Mouse (Mus musculus): ENCODE measurements around the gene Hexim2. TPM values are rescaled to one million over a fixed set of nuclear protein-coding genes. Genes with fewer than 3 reads are reported as not detected.
A peak's percentile ranks its signal among the peaks of the same experiment; 100 is the strongest.

Hexim2 gene
- 6.1 and 7.4 TPM in 2 replicates for polyA plus RNA-seq (2015; fragmentation: Nextera tagmentation; extraction: Ambion mirVana)

DNA sequence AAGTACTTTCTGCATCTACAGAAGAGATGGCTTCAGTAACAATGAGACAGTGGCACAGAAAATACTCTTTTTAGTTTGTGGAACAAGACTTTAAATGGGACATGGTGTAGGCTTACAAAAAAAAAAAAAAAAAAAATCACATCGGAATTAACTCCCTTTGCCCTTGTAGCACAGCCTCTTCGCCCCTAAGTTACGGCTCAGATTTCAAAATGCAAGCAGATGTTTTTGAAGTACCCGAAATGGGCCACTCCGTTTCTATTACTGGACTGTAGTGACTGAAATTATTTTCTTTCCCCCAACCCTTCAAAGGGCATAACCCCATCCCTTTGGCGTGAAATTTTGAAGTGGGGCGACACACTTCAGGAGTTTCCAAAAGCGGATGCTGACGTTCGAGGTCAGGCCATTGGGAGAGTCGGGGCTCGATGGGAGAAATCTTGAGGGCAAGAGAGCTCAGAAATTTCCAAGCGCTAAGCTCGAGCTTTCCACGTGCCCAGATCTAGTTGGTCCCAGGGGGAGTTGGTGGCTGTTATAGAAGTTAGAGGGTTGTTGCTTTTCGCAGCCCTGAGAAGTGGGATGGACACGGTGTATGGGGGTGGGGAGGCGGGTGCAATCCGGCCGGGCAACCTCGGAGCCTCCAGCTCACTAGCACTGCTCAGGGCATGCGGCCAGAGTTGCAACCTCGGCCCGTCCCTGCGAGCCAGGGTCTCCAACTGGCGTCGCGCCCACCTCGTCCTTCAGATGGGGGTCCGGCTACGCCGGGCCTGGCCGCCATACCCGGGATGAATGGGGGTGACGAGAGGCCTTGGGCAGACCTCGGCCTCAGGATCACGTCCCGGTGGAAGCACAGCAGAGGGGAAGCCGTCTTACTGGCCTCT, at the start of gene Hexim2:
Hexim2 (plus strand) TSS at position 729 of the 875 bp plus-strand sequence.
- peak within 1 kb of the TSS; percentile 91 for H3K4me2 ChIP-seq (ENCODE audit: low read depth, low read length)
- H3K9ac ChIP-seq (ENCODE audit: low read length), result peak within 1 kb of the TSS; percentile 100
- H3K4me3 ChIP-seq (ENCODE audit: low read length), result peak within 1 kb of the TSS; percentile 96
- H3K27ac ChIP-seq (ENCODE audit: low read length), result peak within 1 kb of the TSS; percentile 99
- H3K27me3 ChIP-seq (ENCODE audit: control insufficient read depth, insufficient read depth, low read length), result no peaks in the 10 kb centered on the region
- H3K4me1 ChIP-seq (ENCODE audit: control insufficient read depth, insufficient read depth, low read length), result peaks cover 27% of the 10 kb centered on the region
- H3K36me3 ChIP-seq (ENCODE audit: control insufficient read depth, insufficient read depth), result no peaks in the 10 kb centered on the region
- ATAC-seq (replicated peaks; ENCODE audit: extremely low read depth, insufficient read depth, low FRiP score), result peak; percentile 34
- under 1% methylated on average over 39 of the region's 39 CpGs for WGBS
- no peaks in the 10 kb centered on the region for H3K9me3 ChIP-seq (replicated peaks; ENCODE audit: control insufficient read depth, low read length)

DNA sequence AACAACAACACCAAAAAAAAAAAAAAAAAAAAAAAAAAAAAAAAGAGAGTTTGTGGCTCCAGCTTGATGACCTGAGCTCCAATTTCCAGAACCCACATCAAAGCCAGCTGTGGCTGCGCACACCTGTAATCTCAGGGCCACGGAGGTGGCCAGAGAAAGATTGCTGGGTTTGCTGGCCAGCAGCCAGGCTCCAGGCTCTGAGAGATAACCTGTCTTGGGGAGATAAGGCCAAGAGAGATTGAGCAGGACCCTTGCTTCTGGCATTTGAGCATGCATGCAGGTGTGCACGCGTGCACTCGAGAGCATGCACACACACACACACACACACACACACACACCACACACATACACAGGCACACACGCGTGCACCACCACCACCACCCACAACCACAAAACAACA, 38.9 kb upstream of the Hexim2 start:
- WGBS, result 66% methylated on average over 7 of the region's 7 CpGs
- no peaks in the 10 kb centered on the region for H3K36me3 ChIP-seq (ENCODE audit: control insufficient read depth, insufficient read depth)
- no peak overlapping the region for H3K27ac ChIP-seq (ENCODE audit: low read length)
- no peak overlapping the region for H3K4me3 ChIP-seq (ENCODE audit: low read length)
- no peak overlapping the region for H3K4me2 ChIP-seq (ENCODE audit: low read depth, low read length)
- ATAC-seq (replicated peaks; ENCODE audit: extremely low read depth, insufficient read depth, low FRiP score), result no peak
- H3K4me1 ChIP-seq (ENCODE audit: control insufficient read depth, insufficient read depth, low read length), result peaks cover 50% of the 10 kb centered on the region
- no peaks in the 10 kb centered on the region for H3K9me3 ChIP-seq (replicated peaks; ENCODE audit: control insufficient read depth, low read length)
- no peak overlapping the region for H3K9ac ChIP-seq (ENCODE audit: low read length)
- H3K27me3 ChIP-seq (ENCODE audit: control insufficient read depth, insufficient read depth, low read length), result no peaks in the 10 kb centered on the region

DNA sequence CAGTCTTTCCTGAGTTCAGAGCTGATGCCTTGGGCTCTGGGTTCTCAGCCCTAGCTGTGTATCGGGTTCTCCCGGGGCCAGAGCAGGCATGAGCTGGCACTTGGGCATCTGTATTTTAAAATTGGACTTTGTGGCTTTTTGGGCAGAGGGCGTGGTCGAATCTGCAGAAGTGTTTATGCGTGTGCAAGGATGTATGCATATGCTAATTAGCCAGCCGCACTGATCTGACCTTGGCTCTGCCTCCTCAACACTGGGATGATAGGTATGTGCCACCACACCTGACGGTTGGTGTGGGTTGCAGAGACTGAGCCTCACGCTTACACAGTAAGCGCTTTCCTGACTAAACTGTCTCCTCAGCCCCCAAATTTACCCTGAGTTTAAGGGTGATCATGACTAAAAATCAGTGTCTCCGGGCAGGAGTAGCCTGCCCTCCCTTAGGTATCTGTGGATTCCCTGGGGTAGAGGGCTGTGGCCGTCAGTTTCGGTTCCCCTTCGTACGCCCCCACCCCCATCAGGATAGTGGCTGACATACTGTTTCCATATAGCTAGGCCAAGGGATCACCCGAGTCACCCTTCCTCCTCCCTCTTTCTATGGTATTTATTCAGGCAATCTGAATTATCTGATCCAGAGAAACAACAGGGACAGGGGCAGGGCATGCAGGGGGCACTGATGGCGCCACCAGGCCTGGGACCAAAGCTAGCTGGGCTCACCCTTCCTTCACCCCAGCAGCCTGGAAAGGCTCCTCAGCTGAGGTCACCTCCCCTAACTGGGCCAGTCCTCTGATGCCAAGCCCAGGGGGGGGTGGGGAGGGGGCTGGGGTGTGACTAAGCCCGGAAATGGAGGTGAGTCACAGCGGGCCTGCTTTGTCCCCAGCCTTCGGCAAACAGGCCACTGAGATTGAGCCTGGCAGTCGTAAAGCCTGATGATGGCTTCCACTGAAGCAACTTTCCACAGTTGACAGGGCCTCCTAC, 38.1 kb upstream of the Hexim2 start:
- Histone ChIP-seq H3K9ac (ENCODE audit: low read length) (peak overlapping the region; percentile 30), H3K36me3 (ENCODE audit: control insufficient read depth, insufficient read depth) (no peaks in the 10 kb centered on the region), H3K27me3 (ENCODE audit: control insufficient read depth, insufficient read depth, low read length) (no peaks in the 10 kb centered on the region), H3K4me2 (ENCODE audit: low read depth, low read length) (no peak overlapping the region), H3K4me3 (ENCODE audit: low read length) (no peak overlapping the region), H3K27ac (ENCODE audit: low read length) (peak overlapping the region; percentile 56), H3K9me3 (replicated peaks; ENCODE audit: control insufficient read depth, low read length) (no peaks in the 10 kb centered on the region), H3K4me1 (ENCODE audit: control insufficient read depth, insufficient read depth, low read length) (peaks cover 58% of the 10 kb centered on the region)
- 61% methylated on average over 20 of the region's 20 CpGs for WGBS
- ATAC-seq (replicated peaks; ENCODE audit: extremely low read depth, insufficient read depth, low FRiP score), result no peak; the same call in 1 of the 2 replicates

DNA sequence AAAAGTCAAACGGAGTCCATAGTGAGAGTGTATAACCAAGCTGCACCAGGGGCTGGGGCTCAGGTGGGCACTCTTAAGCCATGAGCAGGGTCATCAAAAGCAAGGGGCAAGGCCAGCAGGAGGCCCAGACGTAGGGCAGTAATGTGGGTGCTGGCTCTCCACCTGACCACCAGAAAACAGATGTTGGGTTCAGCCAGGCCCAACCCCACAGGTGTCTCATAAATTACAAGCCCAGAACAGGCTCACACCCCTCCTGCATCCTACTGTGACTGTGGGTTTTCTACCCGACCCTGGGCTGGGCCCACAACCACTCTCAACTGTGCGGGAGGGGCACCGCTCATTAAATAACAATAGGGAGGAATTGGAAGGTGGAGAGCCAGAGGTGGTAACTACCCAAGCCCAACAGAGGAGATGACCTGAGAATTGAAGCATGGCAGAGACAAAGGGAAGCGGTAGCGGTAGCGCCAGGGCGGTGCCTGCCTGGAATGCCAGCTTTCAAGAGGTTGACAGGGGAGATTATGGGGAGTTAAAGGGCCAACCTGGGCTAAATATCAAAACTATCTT, 37.0 kb upstream of the Hexim2 start:
- H3K4me1 ChIP-seq (ENCODE audit: control insufficient read depth, insufficient read depth, low read length), result peaks cover 63% of the 10 kb centered on the region
- H3K27ac ChIP-seq (ENCODE audit: low read length), result peak overlapping the region; percentile 56; the same call in 1 of the 2 replicates
- no peaks in the 10 kb centered on the region for H3K27me3 ChIP-seq (ENCODE audit: control insufficient read depth, insufficient read depth, low read length)
- no peak for ATAC-seq (replicated peaks; ENCODE audit: extremely low read depth, insufficient read depth, low FRiP score)
- H3K36me3 ChIP-seq (ENCODE audit: control insufficient read depth, insufficient read depth), result no peaks in the 10 kb centered on the region
- no peak overlapping the region; the same call in 1 of the 2 replicates for H3K4me2 ChIP-seq (ENCODE audit: low read depth, low read length)
- H3K4me3 ChIP-seq (ENCODE audit: low read length), result no peak overlapping the region
- 77% methylated on average over 9 of the region's 9 CpGs for WGBS
- H3K9me3 ChIP-seq (replicated peaks; ENCODE audit: control insufficient read depth, low read length), result no peaks in the 10 kb centered on the region
- no peak overlapping the region for H3K9ac ChIP-seq (ENCODE audit: low read length)

DNA sequence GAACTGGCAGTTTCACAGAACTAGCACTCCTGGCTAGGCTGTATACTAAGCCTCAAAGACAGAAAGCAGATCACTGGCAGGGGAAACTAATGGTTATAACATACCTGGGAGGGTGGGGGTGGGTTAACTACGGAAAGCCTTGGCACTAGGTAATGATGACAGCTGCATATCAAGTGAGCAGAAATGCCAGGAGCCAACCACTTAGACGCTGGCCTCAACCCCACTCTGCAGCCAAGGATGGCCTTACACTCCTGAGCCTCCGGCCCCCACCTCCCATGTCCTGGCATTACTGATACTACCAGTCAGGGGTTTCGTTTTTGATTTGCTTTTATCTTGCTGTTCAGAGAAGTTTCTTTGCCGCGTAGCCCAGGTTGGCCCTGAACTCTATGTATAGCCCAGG, 36.4 kb upstream of the Hexim2 start:
- no peak for ATAC-seq (replicated peaks; ENCODE audit: extremely low read depth, insufficient read depth, low FRiP score)
- WGBS, result 65% methylated on average over 6 of the region's 6 CpGs
- no peak overlapping the region for H3K9ac ChIP-seq (ENCODE audit: low read length)
- no peak overlapping the region; the same call in 1 of the 2 replicates for H3K4me2 ChIP-seq (ENCODE audit: low read depth, low read length)
- H3K27ac ChIP-seq (ENCODE audit: low read length), result peak overlapping the region; percentile 98
- H3K4me3 ChIP-seq (ENCODE audit: low read length), result no peak overlapping the region
- no peaks in the 10 kb centered on the region for H3K27me3 ChIP-seq (ENCODE audit: control insufficient read depth, insufficient read depth, low read length)
- H3K36me3 ChIP-seq (ENCODE audit: control insufficient read depth, insufficient read depth), result no peaks in the 10 kb centered on the region
- no peaks in the 10 kb centered on the region for H3K9me3 ChIP-seq (replicated peaks; ENCODE audit: control insufficient read depth, low read length)
- peaks cover 66% of the 10 kb centered on the region for H3K4me1 ChIP-seq (ENCODE audit: control insufficient read depth, insufficient read depth, low read length)

DNA sequence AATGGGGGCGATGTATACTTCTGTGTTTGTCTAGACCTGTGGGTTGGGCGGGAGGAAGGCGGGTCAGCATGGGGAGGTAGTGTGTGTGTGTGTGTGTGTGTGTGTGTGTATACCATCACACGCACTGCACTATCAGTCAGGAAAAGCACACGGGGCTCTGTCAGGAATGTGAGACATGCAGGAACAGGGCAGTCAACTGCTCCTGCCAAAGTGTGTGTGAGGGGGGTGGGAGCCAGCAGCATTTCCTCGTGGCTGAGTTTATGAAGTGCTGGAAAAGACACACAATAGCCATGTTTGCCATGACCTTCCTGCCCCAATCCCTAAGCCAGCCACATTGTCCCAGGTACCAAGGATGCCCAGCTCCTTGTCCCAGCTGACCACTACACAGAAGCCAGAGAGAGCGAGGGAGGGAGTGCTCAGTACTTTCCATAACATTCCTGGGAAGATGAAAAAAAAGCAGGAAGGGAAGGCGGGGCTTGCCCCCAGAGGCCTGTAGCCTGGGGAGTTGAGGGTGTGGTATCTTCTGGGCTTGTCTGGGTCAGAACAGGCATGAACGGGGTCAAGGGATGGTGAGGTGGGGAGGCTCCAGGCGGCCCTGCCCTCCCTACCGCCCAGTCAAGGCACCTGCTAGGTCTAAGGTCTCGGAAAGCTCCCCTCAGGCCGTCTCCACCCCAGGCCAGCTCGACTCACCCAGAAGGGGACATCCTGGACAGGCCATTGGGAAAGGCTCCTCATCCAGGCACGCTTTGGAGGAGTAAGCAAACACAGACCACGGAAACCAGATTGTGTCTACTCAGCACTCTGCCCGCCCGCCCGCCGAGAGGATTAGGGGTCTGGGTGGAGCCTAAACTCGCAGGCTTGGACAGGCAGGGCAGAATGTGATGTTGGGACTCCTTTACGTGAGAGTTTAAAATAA, 35.0 kb upstream of the Hexim2 start:
- 13% methylated on average over 22 of the region's 22 CpGs for WGBS
- H3K4me1 ChIP-seq (ENCODE audit: control insufficient read depth, insufficient read depth, low read length), result peaks cover 68% of the 10 kb centered on the region
- no peaks in the 10 kb centered on the region for H3K36me3 ChIP-seq (ENCODE audit: control insufficient read depth, insufficient read depth)
- peak overlapping the region; percentile 61 for H3K4me2 ChIP-seq (ENCODE audit: low read depth, low read length)
- H3K9me3 ChIP-seq (replicated peaks; ENCODE audit: control insufficient read depth, low read length), result no peaks in the 10 kb centered on the region
- H3K27ac ChIP-seq (ENCODE audit: low read length), result peak overlapping the region; percentile 98
- H3K9ac ChIP-seq (ENCODE audit: low read length), result peak overlapping the region; percentile 73
- no peaks in the 10 kb centered on the region for H3K27me3 ChIP-seq (ENCODE audit: control insufficient read depth, insufficient read depth, low read length)
- ATAC-seq (replicated peaks; ENCODE audit: extremely low read depth, insufficient read depth, low FRiP score), result peak; percentile 72
- H3K4me3 ChIP-seq (ENCODE audit: low read length), result peak overlapping the region; percentile 40

DNA sequence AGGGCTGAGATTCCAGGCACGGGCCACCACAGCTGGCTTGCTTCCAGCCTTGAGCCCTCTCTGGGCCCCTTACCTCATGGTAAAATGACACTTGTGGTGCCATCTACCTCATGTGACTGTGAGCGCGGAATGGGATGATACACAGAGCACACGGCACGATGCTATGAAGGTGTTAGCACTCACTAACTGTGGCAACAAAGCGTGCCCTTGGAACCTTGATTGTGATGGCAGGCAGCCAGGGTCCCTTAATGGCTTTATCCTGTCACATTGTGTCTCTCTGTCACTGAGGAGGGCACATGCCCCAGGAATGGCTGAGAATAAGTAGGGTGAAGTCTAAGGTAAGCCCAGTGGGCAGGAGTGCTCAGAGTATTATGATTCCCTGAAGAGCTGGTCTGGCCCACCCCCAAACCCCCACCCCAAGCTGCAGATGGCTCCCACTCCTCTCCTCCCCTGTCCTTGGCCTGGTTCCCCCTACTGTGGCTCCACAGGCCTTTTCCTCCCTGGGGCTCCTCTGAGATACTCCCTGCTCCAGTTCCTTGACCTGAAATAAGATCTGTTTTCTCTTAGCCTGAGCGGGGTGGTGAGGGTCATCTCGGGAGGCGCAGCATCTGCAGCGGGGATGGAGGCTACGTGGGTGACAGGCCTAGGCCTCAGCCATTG, 33.6 kb upstream of the Hexim2 start:
- Histone ChIP-seq H3K4me2 (ENCODE audit: low read depth, low read length) (no peak overlapping the region), H3K4me1 (ENCODE audit: control insufficient read depth, insufficient read depth, low read length) (peaks cover 69% of the 10 kb centered on the region), H3K4me3 (ENCODE audit: low read length) (no peak overlapping the region), H3K36me3 (ENCODE audit: control insufficient read depth, insufficient read depth) (no peaks in the 10 kb centered on the region), H3K9ac (ENCODE audit: low read length) (peak overlapping the region; percentile 39; the same call in 1 of the 2 replicates), H3K27ac (ENCODE audit: low read length) (peak overlapping the region; percentile 98), H3K9me3 (replicated peaks; ENCODE audit: control insufficient read depth, low read length) (no peaks in the 10 kb centered on the region), H3K27me3 (ENCODE audit: control insufficient read depth, insufficient read depth, low read length) (no peaks in the 10 kb centered on the region)
- ATAC-seq (replicated peaks; ENCODE audit: extremely low read depth, insufficient read depth, low FRiP score), result no peak
- WGBS, result 55% methylated on average over 11 of the region's 11 CpGs
